Mouse (Mus musculus) heart, postnatal 4 days (tissue): ENCODE results near the gene Sgip1. TPM values are rescaled to one million over a fixed set of nuclear protein-coding genes. Genes with fewer than 3 reads are reported as not detected.

Experiments used
- DNase-seq: peaks from one replicate; pipeline ENCODE4 v3.0.0; 2021
- total RNA-seq, 2 experiments: library from RNA; stranded (reverse); gene quantifications; 2 replicates each; pipeline ENCODE4 v1.2.3; 2021

Sgip1 gene
- total RNA-seq, 2 experiments from 2014 or later = 0.79 to 2.0 TPM

GRCm38 (mm10) chr4:102899683-102900082, 158.6 kb downstream of the Sgip1 start:
- peak; percentile 6 for DNase-seq

- DNase-seq = no peak
Observed at GRCm38 (mm10) chr4:102900166-102900565, 159.1 kb downstream of the Sgip1 start.

GRCm38 (mm10) chr4:102907843-102908427, 166.8 kb downstream of the Sgip1 start:
- DNase-seq = no peak

DNA sequence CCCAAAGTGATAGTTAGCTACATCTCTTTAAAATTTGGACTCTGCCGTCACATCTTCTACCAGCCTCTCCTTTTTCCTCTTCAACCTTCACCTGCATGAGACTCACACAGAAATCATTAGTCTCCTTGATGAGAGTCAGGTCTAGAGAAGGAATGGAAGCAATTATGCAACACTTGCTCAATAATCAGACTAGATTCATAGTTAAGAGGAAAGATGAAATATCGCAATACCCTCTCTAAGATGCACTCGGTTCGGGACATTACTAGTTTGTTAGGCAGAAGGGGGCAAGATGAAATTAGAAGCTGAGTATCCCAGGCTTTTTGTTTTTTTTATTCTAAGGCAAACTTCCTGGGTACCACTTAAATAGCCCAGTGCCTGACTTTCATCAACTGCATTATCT, 169.1 kb downstream of the Sgip1 start:
- no peak for DNase-seq

DNA sequence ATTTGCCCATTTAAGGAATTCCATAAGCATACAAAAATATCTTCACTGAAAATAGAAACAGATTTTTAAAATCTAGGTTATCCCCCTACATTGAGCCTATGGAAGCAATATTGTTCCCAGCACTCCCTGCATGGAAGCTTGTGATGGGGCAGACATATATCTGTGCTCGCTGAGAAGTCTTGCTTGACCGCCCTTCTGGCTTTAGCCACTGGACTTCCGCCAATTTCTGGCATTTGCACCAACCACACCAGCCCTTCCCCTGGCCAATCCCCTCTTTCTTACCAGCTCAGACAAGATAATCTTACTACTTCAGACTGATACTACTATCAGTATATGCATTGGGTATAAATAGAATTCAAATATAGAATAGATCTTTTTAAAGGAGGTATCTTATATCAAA, 172.1 kb downstream of the Sgip1 start:
- no peak for DNase-seq

- DNase-seq = no peak
Observed at GRCm38 (mm10) chr4:102913700-102914327, 172.7 kb downstream of the Sgip1 start.

GRCm38 (mm10) chr4:102918191-102918590, 177.1 kb downstream of the Sgip1 start:
- no peak for DNase-seq

DNA sequence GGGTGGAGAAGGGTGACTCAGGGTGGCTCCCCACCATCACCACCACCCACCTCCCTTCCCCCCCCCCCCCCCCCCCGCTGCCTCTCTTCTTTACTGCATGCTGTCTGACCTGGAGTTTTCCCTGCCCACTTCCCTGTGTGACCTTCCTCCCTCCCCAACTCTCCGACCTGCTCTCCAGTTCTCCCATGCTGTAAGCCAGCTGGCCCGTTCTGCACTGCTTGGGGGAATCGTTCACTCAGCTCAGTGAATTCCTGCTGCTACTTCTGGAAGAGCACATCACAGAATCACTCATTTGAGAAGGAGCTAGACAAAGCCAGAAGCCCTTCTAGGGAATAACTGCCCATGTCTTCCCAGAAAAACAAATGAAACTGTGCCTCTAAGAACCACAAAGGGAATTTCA, 188.4 kb downstream of the Sgip1 start:
- no peak for DNase-seq

DNA sequence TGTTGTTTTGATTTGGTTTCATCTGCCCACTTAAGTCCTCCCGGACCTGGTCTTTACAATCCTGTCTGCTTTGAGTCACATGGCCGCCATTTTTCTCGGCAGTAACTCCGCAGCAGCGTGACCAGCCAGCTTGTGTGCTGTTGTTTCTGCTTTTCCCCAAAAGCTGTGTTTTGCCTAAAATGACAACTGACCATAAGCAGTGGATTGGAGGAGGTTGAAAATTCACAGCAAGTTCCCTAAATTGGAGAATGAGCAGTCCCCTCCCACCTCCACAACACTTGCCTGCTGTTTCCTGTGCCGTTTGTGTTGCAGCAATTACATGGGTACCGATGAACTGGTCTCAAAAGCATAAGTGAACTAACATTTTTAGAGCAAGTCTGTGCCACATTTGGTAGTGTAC, 189.6 kb downstream of the Sgip1 start:
- DNase-seq = no peak

GRCm38 (mm10) chr4:102940266-102940665, 199.2 kb downstream of the Sgip1 start:
- DNase-seq = no peak

GRCm38 (mm10) chr4:102940738-102941137, 199.6 kb downstream of the Sgip1 start:
- no peak for DNase-seq

GRCm38 (mm10) chr4:102944325-102944724, 203.2 kb downstream of the Sgip1 start:
- DNase-seq = no peak

GRCm38 (mm10) chr4:102952476-102952875, 211.4 kb downstream of the Sgip1 start:
- DNase-seq = no peak

GRCm38 (mm10) chr4:102955294-102955956, 214.3 kb downstream of the Sgip1 start:
- DNase-seq = no peak

DNA sequence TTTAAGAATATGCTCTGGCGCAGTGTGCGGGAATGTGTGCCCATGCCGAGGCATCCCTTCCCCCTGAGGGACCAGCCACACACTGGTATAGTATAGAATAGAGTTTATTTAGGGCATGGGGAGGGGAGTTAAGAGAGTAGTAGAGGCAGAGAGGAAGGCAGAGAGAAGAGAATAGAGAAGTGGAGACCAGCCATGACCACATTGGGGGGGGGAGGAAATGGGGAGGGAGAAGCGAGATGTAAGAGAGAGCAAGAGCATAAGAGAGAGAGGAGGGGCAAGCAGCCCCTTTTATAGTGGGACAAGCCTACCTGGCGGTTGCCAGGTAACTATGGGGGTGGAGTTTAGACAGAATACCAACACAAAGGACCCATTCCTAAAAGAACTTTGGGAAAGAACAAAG, 218.3 kb downstream of the Sgip1 start:
- DNase-seq = no peak

- no peak for DNase-seq
Observed at GRCm38 (mm10) chr4:102964174-102964573, 223.1 kb downstream of the Sgip1 start.

DNA sequence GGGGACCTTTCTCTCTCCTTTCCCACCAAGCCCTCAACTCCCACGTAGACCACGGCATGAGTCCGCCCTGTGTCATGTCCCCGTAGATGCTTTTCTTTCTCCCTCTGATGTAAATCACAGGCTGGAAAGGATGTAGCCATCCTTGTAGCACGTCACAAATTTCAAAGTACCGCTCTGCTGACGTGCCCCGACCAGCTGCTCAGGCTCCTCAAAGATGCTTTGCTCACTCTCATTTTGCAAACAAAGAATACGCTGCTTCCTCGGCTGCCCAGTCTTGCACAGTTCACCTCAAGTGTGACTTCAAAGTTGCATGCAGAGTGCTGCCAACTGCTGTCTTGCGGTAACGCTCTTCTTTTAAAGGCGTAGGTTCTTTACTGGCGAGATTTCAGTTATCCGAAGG, 226.7 kb downstream of the Sgip1 start:
- no peak for DNase-seq

GRCm38 (mm10) chr4:102969599-102969998, 228.5 kb downstream of the Sgip1 start:
- DNase-seq = no peak

DNA sequence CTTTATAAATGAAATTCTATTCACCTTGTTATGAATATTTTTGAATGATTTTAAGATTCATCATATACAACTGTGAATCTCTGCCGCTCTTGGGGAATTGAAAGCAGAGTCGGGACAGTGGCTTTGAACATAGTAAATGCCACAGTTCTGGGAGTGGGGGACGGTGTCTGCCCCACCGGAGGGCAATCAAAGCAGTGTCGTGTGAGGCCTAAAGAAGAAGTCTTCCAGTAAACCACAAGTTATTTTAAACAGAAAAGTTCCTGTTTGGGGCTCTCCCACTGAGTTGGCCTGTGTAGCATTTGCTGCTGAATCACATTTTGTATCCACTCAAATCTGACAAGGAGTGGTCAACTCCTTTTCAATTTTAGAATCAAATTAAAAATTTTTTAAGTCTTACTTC, 230.1 kb downstream of the Sgip1 start:
- DNase-seq = no peak

- DNase-seq = no peak
Observed at GRCm38 (mm10) chr4:102972071-102972470, 231.0 kb downstream of the Sgip1 start.

- no peak for DNase-seq
Observed at GRCm38 (mm10) chr4:102974172-102974571, 233.1 kb downstream of the Sgip1 start.

- no peak for DNase-seq
Observed at GRCm38 (mm10) chr4:102976290-102977275, 235.5 kb downstream of the Sgip1 start.
